Mouse (Mus musculus) testis, adult 2 months (tissue): ENCODE measurements at regions not wholly inside any gene's neighbourhood (a gene's known extent, or its start where the extent isn't known, plus 50 kb on each side); places are given as distances from the start of the nearest gene placed in this dataset.

Experiments
- CTCF ChIP-seq: fragments of 200-500 bp; IDR thresholded peaks from 2 replicates; pipeline ENCODE4 v1.5.1; 2012; ENCODE audit warnings: low read depth, mild to moderate bottlenecking, inconsistent platforms, low read length, moderate library complexity; ENCODE audit not compliant: control insufficient read depth, insufficient read depth, insufficient replicate concordance
- POLR2A ChIP-seq: fragments of 200-500 bp; IDR thresholded peaks from 2 replicates; pipeline ENCODE4 v1.6.1; 2012; ENCODE audit warnings: low read depth, mild to moderate bottlenecking, inconsistent platforms, low read length, moderate library complexity; ENCODE audit not compliant: control insufficient read depth

DNA sequence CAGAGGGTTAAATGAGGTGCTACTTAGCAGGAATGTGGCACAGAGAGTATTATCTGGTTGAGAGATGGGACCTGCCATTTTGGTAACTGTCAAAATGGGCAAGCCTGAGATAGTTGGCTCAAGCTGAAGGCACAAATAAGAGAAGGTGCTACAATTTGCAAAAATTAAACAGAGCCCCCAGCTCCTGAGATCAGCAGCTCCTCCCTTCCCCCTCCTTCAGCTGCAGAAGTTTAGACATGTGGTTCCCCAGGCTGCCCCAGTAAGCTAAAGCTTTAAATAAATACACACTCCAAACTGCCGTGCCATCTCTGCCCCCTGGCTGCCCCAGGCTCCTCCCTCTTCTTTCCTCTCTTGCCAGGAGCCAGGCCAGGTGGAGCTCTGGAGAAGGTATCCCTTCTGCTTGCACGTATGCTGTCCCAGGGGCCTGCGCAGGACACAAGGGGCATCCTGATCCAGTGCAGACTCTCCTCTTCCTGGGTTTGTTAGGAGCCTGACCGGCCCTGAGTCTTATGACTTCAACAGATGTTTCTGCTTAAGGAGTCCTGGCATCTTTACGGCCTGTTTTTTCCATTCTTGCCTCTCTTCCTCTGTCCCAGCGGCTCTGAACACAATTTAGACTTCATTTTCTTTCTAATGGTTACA is 184.0 kb downstream of the Zfp36l1 start:
- TF ChIP-seq CTCF (no peak), POLR2A (no peak)
